Comparison of ENCODE assay signal across 37 mouse cellular contexts in genomic region chr17:36994528-36994927, GRCm38 (mm10). TPM values are rescaled to one million over a fixed set of nuclear protein-coding genes. Genes with fewer than 3 reads are reported as not detected.
"Had no signal": no experiment of that assay in that cellular context is flagged by ENCODE, and none has a peak within 500 bp of the region (broad histone marks: within the 10 kb centered on the region; RNA-seq: fewer than 3 reads in every experiment).

No protein-coding gene starts in this region.

- DNase-seq: gastrocnemius, postnatal 14 days; gastrocnemius, postnatal 36 days; heart, adult 11 months; heart, adult 2 months; heart, postnatal 14 days; heart, postnatal 36 days; kidney, adult 11 months; kidney, adult 2 months; kidney, adult 9 months; kidney, postnatal 14 days; kidney, postnatal 36 days; layer of hippocampus, adult 9-11 months; layer of hippocampus, postnatal 36 days; left cerebral cortex, postnatal 4 days had no signal

- H3K36me3 ChIP-seq: heart, embryonic 13.5 days; heart, embryonic 15.5 days; hindbrain, embryonic 13.5 days; hindbrain, embryonic 15.5 days; intestine, embryonic 15.5 days; kidney, embryonic 15.5 days; limb, embryonic 13.5 days; limb, embryonic 15.5 days had no signal

- H3K27ac ChIP-seq: heart, adult 2 months; heart, embryonic 13.5 days; heart, embryonic 15.5 days; hindbrain, embryonic 13.5 days; hindbrain, embryonic 15.5 days; hindbrain, postnatal 0 days; intestine, embryonic 15.5 days; kidney, embryonic 15.5 days; kidney, postnatal 0 days; limb, embryonic 13.5 days; limb, embryonic 15.5 days had no signal

- ATAC-seq: hindbrain, postnatal 0 days; inflammation-experienced regulatory T-cells, adult 6 months; intestine, embryonic 15.5 days had no signal

- H3K4me2 ChIP-seq: heart, embryonic 11.5 days; heart, embryonic 13.5 days; heart, embryonic 15.5 days; hindbrain, embryonic 13.5 days; hindbrain, embryonic 15.5 days; intestine, embryonic 15.5 days; kidney, embryonic 15.5 days; limb, embryonic 13.5 days; limb, embryonic 15.5 days had no signal

- H3K9me3 ChIP-seq: heart, embryonic 13.5 days; heart, embryonic 15.5 days; hindbrain, embryonic 13.5 days; hindbrain, embryonic 15.5 days; intestine, embryonic 15.5 days; kidney, embryonic 15.5 days; limb, embryonic 13.5 days; limb, embryonic 15.5 days had no signal

- H3K4me3 ChIP-seq: heart, adult 2 months; heart, embryonic 13.5 days; heart, embryonic 15.5 days; hindbrain, embryonic 13.5 days; hindbrain, embryonic 15.5 days; intestine, embryonic 15.5 days; kidney, embryonic 15.5 days; limb, embryonic 13.5 days; limb, embryonic 15.5 days had no signal

- H3K4me1 ChIP-seq: heart, embryonic 13.5 days; heart, embryonic 15.5 days; hindbrain, embryonic 13.5 days; hindbrain, embryonic 15.5 days; intestine, embryonic 15.5 days; kidney, embryonic 15.5 days; limb, embryonic 13.5 days; limb, embryonic 15.5 days had no signal

- H3K27me3 ChIP-seq: intestine, embryonic 15.5 days had no signal

- H3K9ac ChIP-seq: heart, embryonic 13.5 days; heart, embryonic 15.5 days; hindbrain, embryonic 13.5 days; hindbrain, embryonic 15.5 days; intestine, embryonic 15.5 days; kidney, embryonic 15.5 days; limb, embryonic 13.5 days; limb, embryonic 15.5 days had no signal

RNA-seq across cellular contexts. Expression of gene H2-M5, which starts 5.2 kb away (rescaled TPM):
- total RNA-seq: gastrocnemius, adult 18-20 months; gastrocnemius, adult 8-10 months; gastrocnemius, postnatal 14 days; heart, postnatal 36 days; hematopoietic stem cell, adult 5-6 weeks; liver, adult 2 months had no signal
- polyA plus RNA-seq: heart, postnatal 0 days; large intestine, adult 2 months; liver, adult 2 months had no signal

RNA-seq across cellular contexts. Expression of gene Zfp57, which starts 6.4 kb away (rescaled TPM):
- total RNA-seq: gastrocnemius, adult 18-20 months had no signal
- polyA plus RNA-seq: inflammation-experienced regulatory T-cells, adult 6 months had no signal

RNA-seq across cellular contexts. Expression of gene 2410137M14Rik, which starts 13.5 kb away (rescaled TPM):
- total RNA-seq: gastrocnemius, adult 8-10 months; gastrocnemius, postnatal 36 days; heart, postnatal 14 days; heart, postnatal 36 days; hematopoietic stem cell, adult 5-6 weeks; hindbrain, postnatal 0 days; layer of hippocampus, adult 18-20 months; layer of hippocampus, postnatal 14 days; layer of hippocampus, postnatal 36 days; liver, adult 2 months had no signal
- polyA plus RNA-seq: gonadal fat pad, adult 2 months; heart, embryonic 11.5 days; heart, embryonic 13.5 days; heart, embryonic 15.5 days; hindbrain, embryonic 11.5 days; hindbrain, embryonic 13.5 days; inflammation-experienced regulatory T-cells, adult 6 months; intestine, embryonic 15.5 days; kidney, embryonic 15.5 days; kidney, postnatal 0 days; large intestine, adult 2 months; limb, embryonic 11.5 days; limb, embryonic 13.5 days; liver, adult 2 months had no signal

RNA-seq across cellular contexts. Expression of gene Mog, which starts 28.7 kb away (rescaled TPM):
- total RNA-seq: gastrocnemius, adult 18-20 months; gastrocnemius, adult 8-10 months; gastrocnemius, postnatal 14 days; gastrocnemius, postnatal 36 days; heart, adult 2 months; heart, postnatal 14 days; heart, postnatal 36 days; hematopoietic stem cell, adult 5-6 weeks; liver, adult 2 months had no signal
- polyA plus RNA-seq: gonadal fat pad, adult 2 months; heart, adult 2 months; heart, embryonic 11.5 days; heart, embryonic 13.5 days; heart, embryonic 15.5 days; heart, postnatal 0 days; inflammation-experienced regulatory T-cells, adult 6 months; kidney, adult 2 months; kidney, postnatal 0 days; large intestine, adult 2 months; limb, embryonic 15.5 days; liver, adult 2 months had no signal
